Mouse (Mus musculus): Measurements from ENCODE around the gene Coro1b. TPM values are rescaled to one million over a fixed set of nuclear protein-coding genes. Genes with fewer than 3 reads are reported as not detected.
A peak's percentile ranks its signal among the peaks of the same experiment; 100 is the strongest.

Gene Coro1b
- polyA plus RNA-seq, 1 experiment from 2014 or later, result 105 TPM

DNA sequence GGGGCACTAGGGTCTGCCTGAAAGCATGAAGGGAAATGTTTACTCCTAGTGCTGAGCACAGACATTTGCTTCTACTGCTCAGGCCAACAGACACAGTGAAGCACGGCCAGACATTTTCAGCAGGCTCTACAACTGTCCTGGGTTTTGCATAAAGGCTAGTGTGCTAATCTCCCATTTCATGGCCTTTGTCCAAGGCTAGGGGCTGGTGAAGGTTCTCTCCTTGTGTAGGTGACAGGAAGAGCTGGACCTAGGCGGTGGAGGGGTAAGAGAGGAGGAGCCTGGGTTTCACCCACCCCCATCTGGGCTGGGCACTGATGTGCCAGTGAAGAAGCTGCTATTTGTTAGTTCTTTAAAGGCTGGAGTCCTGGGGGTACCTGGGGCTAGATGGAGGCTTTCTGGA, 16.3 kb downstream of the Coro1b start:
- WGBS, result 82% methylated on average over 2 of the region's 2 CpGs
- Histone ChIP-seq H3K9ac (replicated peaks; ENCODE audit: low read length) (no peak overlapping the region), H3K4me1 (ENCODE audit: control insufficient read depth, insufficient read depth, low read length) (peaks cover 13% of the 10 kb centered on the region), H3K27me3 (ENCODE audit: control insufficient read depth, insufficient read depth, low read length) (no peaks in the 10 kb centered on the region), H3K4me3 (replicated peaks; ENCODE audit: low read depth, low read length) (no peak overlapping the region), H3K4me2 (ENCODE audit: low read length) (no peak overlapping the region), H3K36me3 (ENCODE audit: control insufficient read depth, insufficient read depth, low read length) (peaks cover 17% of the 10 kb centered on the region), H3K27ac (replicated peaks; ENCODE audit: low read depth, low read length) (no peak overlapping the region), H3K9me3 (ENCODE audit: control insufficient read depth, low read length) (no peaks in the 10 kb centered on the region)
- ATAC-seq (ENCODE audit: low FRiP score, low TSS enrichment) (no peak), DNase-seq (no peak)

DNA sequence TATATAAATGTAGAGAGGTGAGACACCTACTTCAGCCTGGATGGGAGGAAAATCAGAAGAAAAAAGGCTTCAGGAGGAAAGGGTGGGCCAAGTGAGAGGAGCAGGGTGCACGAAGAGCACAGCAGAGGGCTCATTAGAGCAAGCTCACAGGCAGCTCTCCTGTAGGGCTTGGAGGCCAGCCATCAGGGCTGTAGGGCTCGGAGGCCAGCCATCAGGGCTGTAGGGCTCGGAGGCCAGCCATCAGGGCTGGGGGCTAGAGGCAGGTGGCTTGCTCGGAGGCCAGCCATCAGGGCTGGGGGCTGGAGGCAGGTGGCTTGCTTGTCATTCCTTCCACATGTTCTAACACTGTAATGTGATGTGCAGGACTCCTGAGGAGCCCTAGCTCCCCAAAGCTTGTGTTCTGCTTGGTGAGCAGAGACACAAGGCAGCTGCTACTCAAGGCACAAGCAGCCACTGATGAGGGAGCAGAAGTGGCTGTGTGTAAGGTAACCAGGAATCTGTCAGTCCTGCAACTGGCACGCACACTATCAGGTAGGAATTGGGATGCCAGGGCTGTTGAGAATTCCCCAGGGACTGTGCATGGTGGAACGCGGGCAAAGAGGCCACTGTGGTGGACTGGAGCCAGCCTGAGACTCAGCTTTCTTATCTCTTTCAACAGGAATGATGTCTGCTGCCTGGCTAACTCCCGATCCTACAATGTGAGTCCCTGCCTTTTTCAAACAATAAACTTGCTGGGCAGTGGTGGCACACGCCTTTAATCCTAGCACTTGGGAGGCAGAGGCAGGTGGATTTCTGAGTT, 18.5 kb downstream of the Coro1b start:
- H3K4me3 ChIP-seq (replicated peaks; ENCODE audit: low read depth, low read length), result no peak overlapping the region
- no peaks in the 10 kb centered on the region for H3K27me3 ChIP-seq (ENCODE audit: control insufficient read depth, insufficient read depth, low read length)
- ATAC-seq (ENCODE audit: low FRiP score, low TSS enrichment), result no peak
- WGBS, result 78% methylated on average over 9 of the region's 9 CpGs
- H3K4me2 ChIP-seq (ENCODE audit: low read length), result no peak overlapping the region
- H3K27ac ChIP-seq (replicated peaks; ENCODE audit: low read depth, low read length), result no peak overlapping the region
- DNase-seq, result no peak
- H3K4me1 ChIP-seq (ENCODE audit: control insufficient read depth, insufficient read depth, low read length), result peaks cover 21% of the 10 kb centered on the region
- no peak overlapping the region; the same call in 1 of the 2 replicates for H3K9ac ChIP-seq (replicated peaks; ENCODE audit: low read length)
- peaks cover under 1% of the 10 kb centered on the region; the same call in 1 of the 2 replicates for H3K36me3 ChIP-seq (ENCODE audit: control insufficient read depth, insufficient read depth, low read length)
- no peaks in the 10 kb centered on the region for H3K9me3 ChIP-seq (ENCODE audit: control insufficient read depth, low read length)

DNA sequence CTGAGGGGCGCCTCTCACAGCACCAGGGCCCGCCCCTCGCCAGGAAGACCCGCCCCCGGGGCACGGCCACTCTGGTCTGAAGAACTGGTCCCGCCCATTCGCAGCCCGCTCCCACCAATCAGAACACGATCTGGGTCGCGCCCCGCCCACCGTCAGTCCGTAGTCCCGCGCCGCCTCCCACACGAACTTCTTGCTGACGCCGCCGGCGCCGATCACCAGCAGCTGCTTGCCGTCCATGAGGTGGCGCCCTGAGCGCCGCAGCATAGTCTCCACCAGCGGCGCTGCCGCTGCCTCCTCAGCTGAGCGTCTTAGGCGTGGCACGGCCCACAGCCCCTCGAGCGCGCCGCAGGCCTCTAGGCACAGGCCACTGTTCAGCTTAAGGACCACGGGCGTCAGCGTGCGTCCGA, 21.0 kb downstream of the Coro1b start:
- WGBS, result under 1% methylated on average over 43 of the region's 43 CpGs
- peak overlapping the region; percentile 91 for H3K4me2 ChIP-seq (ENCODE audit: low read length)
- ATAC-seq (ENCODE audit: low FRiP score, low TSS enrichment) (peak; percentile 95), DNase-seq (peak; percentile 99)
- peak overlapping the region; percentile 92 for H3K27ac ChIP-seq (replicated peaks; ENCODE audit: low read depth, low read length)
- peak overlapping the region; percentile 43 for H3K4me3 ChIP-seq (replicated peaks; ENCODE audit: low read depth, low read length)
- no peaks in the 10 kb centered on the region for H3K9me3 ChIP-seq (ENCODE audit: control insufficient read depth, low read length)
- no peaks in the 10 kb centered on the region for H3K27me3 ChIP-seq (ENCODE audit: control insufficient read depth, insufficient read depth, low read length)
- peaks cover 7% of the 10 kb centered on the region; the same call in 1 of the 2 replicates for H3K4me1 ChIP-seq (ENCODE audit: control insufficient read depth, insufficient read depth, low read length)
- peak overlapping the region; percentile 78 for H3K9ac ChIP-seq (replicated peaks; ENCODE audit: low read length)
- no peaks in the 10 kb centered on the region for H3K36me3 ChIP-seq (ENCODE audit: control insufficient read depth, insufficient read depth, low read length)

DNA sequence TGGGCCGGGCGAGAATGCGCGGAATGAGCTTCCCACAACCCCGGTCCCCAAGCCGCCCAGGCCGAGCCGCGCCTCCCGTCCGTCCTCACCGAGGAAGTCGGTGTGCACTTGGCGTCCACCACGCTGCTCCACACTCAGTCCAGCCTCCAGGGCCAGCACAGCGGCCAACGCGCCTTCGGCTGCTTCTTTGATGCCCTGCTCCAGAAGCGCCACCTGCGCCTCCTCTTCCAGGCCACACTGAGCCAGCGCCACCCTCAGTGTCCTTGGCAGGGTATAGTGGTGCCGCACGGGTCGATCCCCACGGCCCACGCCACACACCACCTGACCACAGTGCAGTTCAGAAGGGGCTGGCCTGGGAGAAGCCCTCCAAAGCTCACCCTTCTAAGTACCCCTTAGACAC, 21.4 kb downstream of the Coro1b start:
- H3K9ac ChIP-seq (replicated peaks; ENCODE audit: low read length), result peak overlapping the region; percentile 78
- 4% methylated on average over 27 of the region's 27 CpGs for WGBS
- H3K27ac ChIP-seq (replicated peaks; ENCODE audit: low read depth, low read length), result peak overlapping the region; percentile 92
- peak overlapping the region; percentile 43 for H3K4me3 ChIP-seq (replicated peaks; ENCODE audit: low read depth, low read length)
- no peak for DNase-seq
- peak overlapping the region; percentile 91 for H3K4me2 ChIP-seq (ENCODE audit: low read length)
- H3K9me3 ChIP-seq (ENCODE audit: control insufficient read depth, low read length), result no peaks in the 10 kb centered on the region
- H3K4me1 ChIP-seq (ENCODE audit: control insufficient read depth, insufficient read depth, low read length), result peaks cover 7% of the 10 kb centered on the region
- no peaks in the 10 kb centered on the region for H3K27me3 ChIP-seq (ENCODE audit: control insufficient read depth, insufficient read depth, low read length)
- H3K36me3 ChIP-seq (ENCODE audit: control insufficient read depth, insufficient read depth, low read length), result no peaks in the 10 kb centered on the region
- ATAC-seq (ENCODE audit: low FRiP score, low TSS enrichment), result peak; percentile 54

DNA sequence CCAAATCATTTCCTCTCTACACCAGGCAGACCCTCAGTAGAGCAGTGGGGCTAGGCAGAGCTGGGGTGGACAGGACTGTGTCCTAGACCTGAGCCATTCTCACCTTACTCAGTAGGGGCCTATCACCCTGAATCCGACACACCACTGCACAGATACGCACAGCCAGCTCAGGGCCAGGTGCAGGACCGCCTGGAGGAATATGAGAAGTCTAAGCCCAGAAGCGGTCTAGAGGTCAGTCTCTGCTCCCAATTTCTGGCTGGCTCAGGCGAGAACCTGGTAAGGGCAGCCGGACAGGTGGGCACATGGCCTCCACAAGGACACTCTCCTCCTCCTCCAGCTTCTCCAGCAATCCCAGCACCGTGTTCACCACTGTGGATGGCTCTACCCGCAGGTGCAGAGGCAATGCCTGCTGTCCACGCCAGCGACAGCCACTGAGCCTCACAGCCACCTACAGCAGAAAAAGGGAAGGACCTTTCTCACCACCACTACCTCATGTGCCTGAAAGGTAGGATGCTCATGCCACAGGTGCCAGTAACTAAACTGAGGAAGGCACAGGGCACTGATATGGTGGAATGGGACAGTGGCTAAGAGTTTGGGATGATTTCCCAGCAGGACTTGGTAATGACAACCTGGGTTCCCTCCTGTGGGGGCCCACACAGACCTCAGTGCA, 22.4 kb downstream of the Coro1b start:
- Histone ChIP-seq H3K4me3 (replicated peaks; ENCODE audit: low read depth, low read length) (no peak overlapping the region), H3K36me3 (ENCODE audit: control insufficient read depth, insufficient read depth, low read length) (no peaks in the 10 kb centered on the region), H3K9me3 (ENCODE audit: control insufficient read depth, low read length) (no peaks in the 10 kb centered on the region), H3K27me3 (ENCODE audit: control insufficient read depth, insufficient read depth, low read length) (no peaks in the 10 kb centered on the region), H3K27ac (replicated peaks; ENCODE audit: low read depth, low read length) (no peak overlapping the region), H3K4me2 (ENCODE audit: low read length) (no peak overlapping the region), H3K4me1 (ENCODE audit: control insufficient read depth, insufficient read depth, low read length) (peaks cover 16% of the 10 kb centered on the region), H3K9ac (replicated peaks; ENCODE audit: low read length) (no peak overlapping the region; the same call in 1 of the 2 replicates)
- WGBS, result 89% methylated on average over 10 of the region's 10 CpGs
- DNase-seq (no peak), ATAC-seq (ENCODE audit: low FRiP score, low TSS enrichment) (no peak)

DNA sequence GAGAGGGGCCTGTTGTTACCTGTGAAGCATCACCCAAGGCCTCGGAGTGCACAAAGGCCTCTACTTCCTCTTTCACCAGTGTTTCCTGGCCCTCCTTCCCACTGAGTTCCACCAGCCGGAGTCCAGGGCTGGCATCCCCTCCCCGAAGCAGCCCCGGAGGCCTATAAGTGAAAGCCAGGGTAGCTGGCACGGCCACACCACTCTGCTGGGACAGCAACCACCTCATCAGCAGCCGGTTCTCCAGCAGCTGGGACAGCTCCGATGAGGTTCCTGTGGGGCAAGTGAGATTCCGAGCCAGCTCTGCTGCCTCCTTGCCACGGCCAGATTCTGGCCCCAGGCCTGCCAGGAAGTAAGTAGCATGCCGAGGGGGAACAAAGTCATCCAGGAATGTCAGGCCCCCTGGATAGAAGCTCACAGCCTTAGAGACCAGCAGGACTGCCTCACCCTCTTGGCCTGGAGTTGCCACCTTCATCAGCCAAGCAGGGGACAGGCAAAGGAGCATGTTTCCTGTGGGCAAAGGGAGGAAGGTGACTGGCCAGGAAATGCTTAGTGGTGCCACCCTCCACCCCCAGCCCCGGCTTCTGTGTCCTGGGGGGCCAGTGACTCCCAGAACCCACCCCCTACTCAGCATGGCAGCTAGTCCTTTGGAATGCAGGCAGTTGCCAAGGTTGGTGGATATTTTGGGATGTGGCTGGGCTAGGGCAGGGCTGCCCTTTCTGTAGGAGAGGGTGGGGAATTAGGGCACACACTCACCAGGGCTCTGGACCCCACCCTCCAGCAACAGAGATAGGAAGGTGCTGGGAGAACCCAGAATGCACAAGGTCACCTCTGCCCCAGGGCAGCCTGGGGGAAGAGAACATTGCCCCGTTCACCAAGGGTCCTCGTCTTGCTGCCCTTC, 23.2 kb downstream of the Coro1b start:
- Histone ChIP-seq H3K27ac (replicated peaks; ENCODE audit: low read depth, low read length) (no peak overlapping the region), H3K36me3 (ENCODE audit: control insufficient read depth, insufficient read depth, low read length) (no peaks in the 10 kb centered on the region), H3K9me3 (ENCODE audit: control insufficient read depth, low read length) (no peaks in the 10 kb centered on the region), H3K9ac (replicated peaks; ENCODE audit: low read length) (no peak overlapping the region; the same call in 1 of the 2 replicates), H3K4me3 (replicated peaks; ENCODE audit: low read depth, low read length) (no peak overlapping the region), H3K4me2 (ENCODE audit: low read length) (no peak overlapping the region), H3K4me1 (ENCODE audit: control insufficient read depth, insufficient read depth, low read length) (peaks cover 17% of the 10 kb centered on the region), H3K27me3 (ENCODE audit: control insufficient read depth, insufficient read depth, low read length) (no peaks in the 10 kb centered on the region)
- WGBS, result 69% methylated on average over 13 of the region's 13 CpGs
- no peak for ATAC-seq (ENCODE audit: low FRiP score, low TSS enrichment)
- DNase-seq, result no peak

DNA sequence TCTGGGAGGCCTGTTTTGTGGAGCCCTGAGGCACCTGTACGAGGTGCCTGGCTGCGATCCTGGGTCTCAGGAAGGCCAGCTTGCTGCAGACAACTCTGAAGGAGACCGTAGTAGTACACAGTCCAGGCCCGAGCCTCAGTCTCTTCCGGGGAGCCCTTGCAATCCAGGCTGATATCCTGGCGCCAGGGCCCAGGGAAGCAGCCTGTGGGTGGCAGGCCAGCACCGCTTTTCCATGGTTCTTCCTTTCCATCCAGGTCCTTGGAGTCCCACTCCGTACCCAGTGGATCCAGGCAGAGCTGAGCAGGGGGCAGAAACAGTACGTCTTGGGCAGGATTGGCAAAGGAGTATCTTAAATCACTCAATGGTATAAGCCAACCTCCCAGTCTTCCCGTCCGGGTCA, 24.5 kb downstream of the Coro1b start:
- 53% methylated on average over 11 of the region's 11 CpGs for WGBS
- no peak for ATAC-seq (ENCODE audit: low FRiP score, low TSS enrichment)
- Histone ChIP-seq H3K4me1 (ENCODE audit: control insufficient read depth, insufficient read depth, low read length) (peaks cover 17% of the 10 kb centered on the region), H3K27me3 (ENCODE audit: control insufficient read depth, insufficient read depth, low read length) (no peaks in the 10 kb centered on the region), H3K4me2 (ENCODE audit: low read length) (no peak overlapping the region), H3K27ac (replicated peaks; ENCODE audit: low read depth, low read length) (no peak overlapping the region), H3K36me3 (ENCODE audit: control insufficient read depth, insufficient read depth, low read length) (no peaks in the 10 kb centered on the region), H3K9ac (replicated peaks; ENCODE audit: low read length) (no peak overlapping the region), H3K4me3 (replicated peaks; ENCODE audit: low read depth, low read length) (no peak overlapping the region), H3K9me3 (ENCODE audit: control insufficient read depth, low read length) (no peaks in the 10 kb centered on the region)
- DNase-seq, result no peak

DNA sequence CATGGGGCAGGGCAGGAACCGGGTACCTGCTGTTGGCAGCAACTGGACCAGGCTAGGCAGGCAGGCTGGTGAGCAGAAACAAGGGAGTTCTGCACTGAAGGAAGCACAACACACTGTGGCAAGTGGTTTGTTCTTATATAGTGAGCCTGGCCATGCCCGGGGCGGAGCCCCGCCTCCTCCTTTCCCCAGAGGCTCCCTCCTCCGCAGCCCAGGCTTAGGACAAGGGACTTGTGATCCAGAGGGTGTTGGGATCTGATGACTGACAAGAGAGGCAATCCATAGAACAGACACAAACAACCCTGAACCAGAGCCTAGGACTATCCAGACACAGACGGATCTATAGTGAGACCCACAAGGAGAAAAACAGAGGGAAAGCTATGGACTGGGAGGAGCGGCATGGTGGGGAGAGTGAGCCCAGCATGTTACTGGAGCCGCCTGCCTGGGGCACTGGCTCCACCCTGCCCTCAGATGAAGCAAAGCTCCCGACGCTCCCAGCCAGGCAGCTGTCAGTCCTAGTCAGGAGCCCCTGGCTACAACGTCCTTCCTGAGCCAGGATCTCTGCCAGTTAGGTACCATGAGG, 27.0 kb downstream of the Coro1b start, which contains the start of gene Carns1:
Gene Carns1 (minus strand): TSS at position 112 of the 580 bp plus-strand sequence.
- 2% methylated on average over 11 of the region's 11 CpGs for WGBS
- Histone ChIP-seq H3K27me3 (ENCODE audit: control insufficient read depth, insufficient read depth, low read length) (no peaks in the 10 kb centered on the region), H3K4me2 (ENCODE audit: low read length) (peak within 1 kb of the TSS; percentile 9), H3K9me3 (ENCODE audit: control insufficient read depth, low read length) (no peaks in the 10 kb centered on the region), H3K36me3 (ENCODE audit: control insufficient read depth, insufficient read depth, low read length) (no peaks in the 10 kb centered on the region), H3K4me3 (replicated peaks; ENCODE audit: low read depth, low read length) (no peak within 1 kb of the TSS), H3K9ac (replicated peaks; ENCODE audit: low read length) (peak within 1 kb of the TSS; percentile 38; the same call in 1 of the 2 replicates), H3K27ac (replicated peaks; ENCODE audit: low read depth, low read length) (0 out of 2 replicates have a peak within 1 kb of the TSS, but pooled peaks have one; percentile 0), H3K4me1 (ENCODE audit: control insufficient read depth, insufficient read depth, low read length) (peaks cover 10% of the 10 kb centered on the region)
- DNase-seq, result peak; percentile 44
- no peak for ATAC-seq (ENCODE audit: low FRiP score, low TSS enrichment)

Measured in midbrain, embryonic 14.5 days (tissue).